Mouse (Mus musculus): ENCODE results near the gene Dync2h1. TPM values are rescaled to one million over a fixed set of nuclear protein-coding genes. Genes with fewer than 3 reads are reported as not detected.
"Not testable (repeated sequence)": the region's sequence is repeated elsewhere in the genome, so short reads cannot be mapped to it uniquely, and the experiment has no call there.

Dync2h1 gene
- polyA plus RNA-seq, 1 experiment = 0.03 TPM

GRCm38 (mm10) chr9:6988893-6989685 is 195.2 kb downstream of the Dync2h1 start:
- no peaks in the 10 kb centered on the region for H3K9me3 ChIP-seq (ENCODE audit: control insufficient read depth, low read length)
- no peaks in the 10 kb centered on the region for H3K27me3 ChIP-seq (ENCODE audit: control insufficient read depth)
- TF ChIP-seq TAL1 (IDR thresholded peaks at IDR 0.05; ENCODE audit: low read length) (no peak), GATA1 (IDR thresholded peaks at IDR 0.05; ENCODE audit: low read length) (no peak)
- H3K36me3 ChIP-seq (ENCODE audit: control insufficient read depth) = no peaks in the 10 kb centered on the region
- H3K4me3 ChIP-seq (replicated peaks) = no peak overlapping the region
- H3K4me1 ChIP-seq (ENCODE audit: control insufficient read depth) = no peaks in the 10 kb centered on the region

DNA sequence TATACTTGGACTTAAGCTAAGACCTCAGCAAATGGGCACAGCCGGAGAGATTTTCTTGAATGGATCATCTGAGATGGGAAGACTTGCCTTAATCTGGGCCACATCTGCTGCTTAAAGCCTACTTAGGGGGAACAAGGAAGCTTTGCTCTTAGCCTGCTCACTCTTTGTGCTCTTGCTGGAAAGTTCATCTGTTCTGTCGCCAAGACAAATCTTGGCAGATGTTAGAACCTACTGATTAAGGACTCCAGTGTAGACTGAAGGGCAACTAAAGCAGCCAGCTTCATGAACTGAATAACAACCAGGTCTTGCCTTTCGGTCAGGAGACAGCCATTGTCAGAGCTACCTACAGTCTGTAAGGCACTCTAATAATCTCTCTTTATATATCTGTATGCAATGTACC is 198.1 kb downstream of the Dync2h1 start:
- Histone ChIP-seq H3K36me3 (ENCODE audit: control insufficient read depth) (no peaks in the 10 kb centered on the region), H3K27me3 (ENCODE audit: control insufficient read depth) (no peaks in the 10 kb centered on the region), H3K4me3 (replicated peaks) (no peak overlapping the region), H3K9me3 (ENCODE audit: control insufficient read depth, low read length) (no peaks in the 10 kb centered on the region), H3K4me1 (ENCODE audit: control insufficient read depth) (no peaks in the 10 kb centered on the region)
- no peak for TF ChIP-seq GATA1 (IDR thresholded peaks at IDR 0.05; ENCODE audit: low read length)
- no peak for TF ChIP-seq TAL1 (IDR thresholded peaks at IDR 0.05; ENCODE audit: low read length)

DNA sequence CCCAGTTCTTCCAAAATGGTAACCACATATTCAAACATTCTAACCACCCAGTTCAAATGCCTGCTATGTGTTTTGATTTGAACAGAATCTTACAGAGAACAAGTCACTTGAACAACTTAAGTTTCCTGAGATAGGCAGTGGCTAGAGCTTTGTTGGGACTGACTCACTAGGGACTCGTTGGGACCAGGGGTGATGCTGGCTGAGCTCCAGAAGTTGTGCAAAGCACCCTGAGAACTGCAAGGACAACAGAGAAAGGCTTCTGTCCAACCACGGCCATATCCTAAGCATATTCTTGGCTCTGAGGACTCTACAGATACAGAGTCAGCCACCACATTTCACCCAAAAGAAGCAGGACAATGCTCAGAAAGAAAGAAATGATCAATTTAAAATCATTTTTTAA is 215.1 kb downstream of the Dync2h1 start:
- Histone ChIP-seq H3K27me3 (ENCODE audit: control insufficient read depth) (no peaks in the 10 kb centered on the region), H3K4me3 (replicated peaks) (no peak overlapping the region), H3K4me1 (ENCODE audit: control insufficient read depth) (no peaks in the 10 kb centered on the region), H3K9me3 (ENCODE audit: control insufficient read depth, low read length) (no peaks in the 10 kb centered on the region), H3K36me3 (ENCODE audit: control insufficient read depth) (no peaks in the 10 kb centered on the region)
- TF ChIP-seq GATA1 (IDR thresholded peaks at IDR 0.05; ENCODE audit: low read length) (no peak), TAL1 (IDR thresholded peaks at IDR 0.05; ENCODE audit: low read length) (no peak)

- H3K4me1 ChIP-seq (ENCODE audit: control insufficient read depth) = no peaks in the 10 kb centered on the region
- TF ChIP-seq GATA1 (IDR thresholded peaks at IDR 0.05; ENCODE audit: low read length) (no peak), TAL1 (IDR thresholded peaks at IDR 0.05; ENCODE audit: low read length) (no peak)
- no peaks in the 10 kb centered on the region for H3K9me3 ChIP-seq (ENCODE audit: control insufficient read depth, low read length)
- no peaks in the 10 kb centered on the region for H3K27me3 ChIP-seq (ENCODE audit: control insufficient read depth)
- H3K36me3 ChIP-seq (ENCODE audit: control insufficient read depth) = no peaks in the 10 kb centered on the region
- no peak overlapping the region for H3K4me3 ChIP-seq (replicated peaks)
Observed at GRCm38 (mm10) chr9:6965006-6965405, 219.2 kb downstream of the Dync2h1 start.

DNA sequence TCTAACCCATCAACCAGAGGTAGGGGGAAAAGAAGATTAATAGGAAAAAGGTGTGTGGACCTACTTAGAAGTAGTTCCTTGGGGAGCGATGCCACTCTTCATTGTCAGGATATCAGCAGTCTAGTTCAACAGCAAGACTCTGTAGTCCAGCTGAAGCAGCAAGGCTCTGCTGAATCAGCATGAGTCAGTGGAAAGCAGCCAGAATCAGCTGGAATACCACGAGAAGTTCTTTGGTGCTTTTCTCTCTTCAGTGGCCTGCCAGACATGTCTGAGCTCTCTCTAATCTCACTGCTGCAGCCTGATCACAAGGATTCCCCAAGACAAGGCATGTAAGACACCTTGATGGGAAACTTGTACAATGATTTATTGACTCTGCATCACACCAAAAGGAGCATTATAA is 225.9 kb downstream of the Dync2h1 start:
- no peak for TF ChIP-seq TAL1 (IDR thresholded peaks at IDR 0.05; ENCODE audit: low read length)
- no peak for TF ChIP-seq GATA1 (IDR thresholded peaks at IDR 0.05; ENCODE audit: low read length)
- no peak overlapping the region for H3K4me3 ChIP-seq (replicated peaks)

GRCm38 (mm10) chr9:6927399-6928035 is 256.7 kb downstream of the Dync2h1 start:
- H3K4me3 ChIP-seq (replicated peaks) = no peak overlapping the region
- no peaks in the 10 kb centered on the region for H3K4me1 ChIP-seq (ENCODE audit: control insufficient read depth)
- TF ChIP-seq TAL1 (IDR thresholded peaks at IDR 0.05; ENCODE audit: low read length) (no peak), GATA1 (IDR thresholded peaks at IDR 0.05; ENCODE audit: low read length) (no peak)
- no peaks in the 10 kb centered on the region for H3K36me3 ChIP-seq (ENCODE audit: control insufficient read depth)
- H3K27me3 ChIP-seq (ENCODE audit: control insufficient read depth) = no peaks in the 10 kb centered on the region
- H3K9me3 ChIP-seq (ENCODE audit: control insufficient read depth, low read length) = no peaks in the 10 kb centered on the region

More for the DNA sequence above, 225.9 kb downstream of the Dync2h1 start:
- H3K36me3 ChIP-seq (ENCODE audit: control insufficient read depth) = no peaks in the 10 kb centered on the region
- no peaks in the 10 kb centered on the region for H3K4me1 ChIP-seq (ENCODE audit: control insufficient read depth)
- no peaks in the 10 kb centered on the region for H3K27me3 ChIP-seq (ENCODE audit: control insufficient read depth)
- no peaks in the 10 kb centered on the region for H3K9me3 ChIP-seq (ENCODE audit: control insufficient read depth, low read length)

GRCm38 (mm10) chr9:6913471-6913870 is 270.8 kb downstream of the Dync2h1 start:
- Histone ChIP-seq H3K9me3 (ENCODE audit: control insufficient read depth, low read length) (no peaks in the 10 kb centered on the region), H3K4me3 (replicated peaks) (no peak overlapping the region), H3K4me1 (ENCODE audit: control insufficient read depth) (no peaks in the 10 kb centered on the region), H3K36me3 (ENCODE audit: control insufficient read depth) (no peaks in the 10 kb centered on the region), H3K27me3 (ENCODE audit: control insufficient read depth) (no peaks in the 10 kb centered on the region)
- TF ChIP-seq TAL1 (IDR thresholded peaks at IDR 0.05; ENCODE audit: low read length) (no peak), GATA1 (IDR thresholded peaks at IDR 0.05; ENCODE audit: low read length) (no peak)

- H3K36me3 ChIP-seq (ENCODE audit: control insufficient read depth); H3K4me1 ChIP-seq (ENCODE audit: control insufficient read depth); H3K9me3 ChIP-seq (ENCODE audit: control insufficient read depth, low read length); H3K4me3 ChIP-seq (replicated peaks); H3K27me3 ChIP-seq (ENCODE audit: control insufficient read depth): not testable (repeated sequence)
Observed at GRCm38 (mm10) chr9:6910537-6910936, 273.7 kb downstream of the Dync2h1 start.

- H3K27me3 ChIP-seq (ENCODE audit: control insufficient read depth) = no peaks in the 10 kb centered on the region
- no peaks in the 10 kb centered on the region for H3K36me3 ChIP-seq (ENCODE audit: control insufficient read depth)
- no peak overlapping the region for H3K4me3 ChIP-seq (replicated peaks)
Observed at GRCm38 (mm10) chr9:6901620-6902019, 282.6 kb downstream of the Dync2h1 start.

More at GRCm38 (mm10) chr9:6901620-6902019, 282.6 kb downstream of the Dync2h1 start:
- no peaks in the 10 kb centered on the region for H3K9me3 ChIP-seq (ENCODE audit: control insufficient read depth, low read length)
- no peak for TF ChIP-seq GATA1 (IDR thresholded peaks at IDR 0.05; ENCODE audit: low read length)
- TF ChIP-seq TAL1 (IDR thresholded peaks at IDR 0.05; ENCODE audit: low read length) = no peak
- no peaks in the 10 kb centered on the region for H3K4me1 ChIP-seq (ENCODE audit: control insufficient read depth)
